Mouse (Mus musculus): ENCODE results near the gene Mmp19. TPM values are rescaled to one million over a fixed set of nuclear protein-coding genes. Genes with fewer than 3 reads are reported as not detected.

The Mmp19 gene
- total and polyA plus RNA-seq, 3 experiments = 2.8 to 4.4 (median 3.1) TPM

DNA sequence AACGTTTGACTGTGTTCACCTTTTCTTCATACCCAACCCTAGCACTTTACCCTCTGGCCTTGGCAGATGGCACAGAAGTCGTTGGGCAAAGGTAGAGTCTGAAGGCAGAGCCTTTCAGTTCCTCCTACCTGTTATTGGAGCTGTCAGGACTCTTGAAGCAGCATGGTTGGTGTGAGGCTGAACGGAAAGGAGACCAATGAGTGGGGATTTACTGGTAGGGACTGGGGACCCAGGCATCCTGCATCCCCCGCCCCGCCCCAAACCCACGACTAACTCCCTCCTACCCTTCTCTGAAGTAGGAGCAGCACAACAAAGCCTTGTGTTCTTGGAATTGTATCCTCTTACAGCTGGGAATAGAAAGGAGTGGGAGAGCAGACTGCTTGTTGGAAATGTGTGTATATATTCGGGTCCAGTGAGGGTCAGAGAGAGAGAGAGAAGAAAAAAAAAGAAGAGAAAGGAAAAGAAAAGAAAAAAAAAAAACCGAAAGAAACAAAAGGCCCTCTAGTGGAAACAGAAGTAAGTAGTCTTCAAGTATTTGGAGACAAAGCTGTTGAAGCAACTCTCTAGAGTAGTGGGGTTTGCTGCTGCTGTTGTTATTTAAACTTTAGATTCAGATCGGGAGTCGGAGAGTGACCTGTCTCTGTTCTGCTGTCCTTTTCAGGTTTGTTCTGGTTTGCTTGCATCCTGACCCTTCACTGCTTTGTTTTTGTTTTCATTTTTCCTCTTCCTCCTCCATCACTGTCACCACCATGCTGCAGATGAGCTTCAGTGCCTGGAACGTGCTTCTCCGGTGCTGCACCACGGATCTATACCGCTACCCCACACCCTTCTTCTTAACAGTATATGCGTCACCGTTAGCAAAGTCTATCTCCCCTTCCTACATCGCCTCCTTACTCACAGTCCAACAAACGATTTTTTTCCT, 45.8 kb upstream of the Mmp19 start, which contains the start of gene Dgka:
Gene Dgka (minus strand): TSS at position 176 of the 922 bp plus-strand sequence.
- intact Hi-C loops (cut with DNase I) = loop anchor here (5.0 to 10.0 kb wide), 2 partner anchors 77 to 1680 kb away; partner anchors contain the start of genes Cdk4, March9 and Ormdl2
- H3K4me1 ChIP-seq (ENCODE audit: control insufficient read depth, insufficient read depth, low read length) = peaks cover 5% of the 10 kb centered on the region
- H3K27me3 ChIP-seq (ENCODE audit: control insufficient read depth, insufficient read depth, low read length) = no peaks in the 10 kb centered on the region
- H3K79me2 ChIP-seq (replicated peaks; ENCODE audit: control insufficient read depth, insufficient read depth, low read length) = no peaks in the 10 kb centered on the region
- no peak for TF ChIP-seq POLR2A (IDR thresholded peaks at IDR 0.05; ENCODE audit: insufficient read depth, low read depth, low read length)
- peak; percentile 65 for TF ChIP-seq CTCF (IDR thresholded peaks at IDR 0.05)
- TF ChIP-seq EP300 (IDR thresholded peaks at IDR 0.05; ENCODE audit: insufficient read depth, low read depth, low read length) = no peak
- H3K27ac ChIP-seq = peak within 1 kb of the TSS; percentile 90
- H3K4me3 ChIP-seq = peak within 1 kb of the TSS; percentile 77
- H3K36me3 ChIP-seq (ENCODE audit: control insufficient read depth, insufficient read depth, low read length) = no peaks in the 10 kb centered on the region; the same call in 1 of the 2 replicates
- peak within 1 kb of the TSS; percentile 88 for H3K9ac ChIP-seq (ENCODE audit: low read depth, low read length)
- WGBS = 23% methylated on average over 18 of the region's 18 CpGs
- DNase-seq = peak; percentile 45

DNA sequence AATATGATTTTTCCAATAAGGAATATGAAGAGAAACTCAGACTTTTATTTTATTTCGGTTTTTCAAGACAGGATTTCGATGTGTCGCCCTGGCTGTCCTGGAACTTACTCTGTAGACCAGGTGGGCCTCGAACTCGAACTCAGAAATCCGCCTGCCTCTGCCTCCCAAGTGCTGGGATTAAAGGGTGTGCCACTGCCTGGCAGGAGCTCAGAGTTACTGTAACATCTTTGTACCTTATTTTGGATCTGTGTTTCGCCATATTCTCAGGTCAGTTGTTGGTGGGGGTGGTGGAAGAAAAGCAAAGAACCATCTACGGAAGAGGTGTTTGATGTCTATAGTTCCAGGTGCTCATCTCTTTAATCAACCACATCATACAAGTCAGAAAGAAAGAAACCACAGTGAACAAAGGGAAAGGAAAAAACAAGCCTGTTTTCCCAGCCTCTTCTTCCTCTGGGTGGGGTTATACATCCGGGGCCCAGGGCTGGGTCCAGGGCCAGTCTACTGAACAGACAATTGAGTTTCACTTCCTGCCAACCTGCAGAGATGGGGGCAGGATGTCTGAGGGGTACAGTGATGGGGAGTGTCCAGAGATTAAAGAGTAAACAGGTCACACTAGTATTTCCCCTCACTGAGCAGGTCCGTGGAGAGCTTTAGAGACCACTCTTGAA, 44.6 kb upstream of the Mmp19 start:
- WGBS = 81% methylated on average over 10 of the region's 10 CpGs

DNA sequence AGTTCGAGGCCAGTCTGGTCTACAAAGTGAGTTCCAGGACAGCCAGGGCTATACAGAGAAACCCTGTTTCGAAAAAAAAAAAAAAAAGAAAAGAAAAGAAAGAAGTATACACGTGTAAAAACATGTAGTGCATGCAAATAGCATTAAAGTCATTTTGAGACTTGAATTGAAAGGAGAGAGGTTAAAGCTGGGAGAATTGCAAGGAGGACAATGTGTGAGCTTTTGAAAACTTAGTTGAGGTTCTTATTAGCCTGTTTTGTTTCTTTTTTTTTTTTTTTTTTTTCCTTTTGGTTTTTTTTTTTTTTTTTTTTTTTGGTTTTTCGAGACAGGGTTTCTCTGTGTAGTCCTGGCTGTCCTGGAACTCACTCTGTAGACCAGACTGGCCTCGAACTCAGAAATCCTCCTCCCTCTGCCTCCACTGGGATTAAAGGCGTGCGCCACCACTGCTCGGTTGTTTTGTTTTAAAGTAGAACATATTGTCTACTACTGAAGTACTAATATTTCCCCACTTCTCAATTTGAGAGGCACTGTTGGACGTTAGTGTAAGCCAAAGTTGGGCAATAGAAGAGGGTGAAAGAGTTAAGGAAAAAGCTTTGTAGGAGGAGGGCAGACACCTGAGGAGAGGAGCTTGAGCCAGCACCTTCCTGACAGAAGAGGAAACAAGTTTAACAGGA, 43.6 kb upstream of the Mmp19 start:
- Histone ChIP-seq H3K4me3 (peak overlapping the region; percentile 83), H3K27me3 (ENCODE audit: control insufficient read depth, insufficient read depth, low read length) (no peaks in the 10 kb centered on the region), H3K4me1 (ENCODE audit: control insufficient read depth, insufficient read depth, low read length) (peaks cover 5% of the 10 kb centered on the region), H3K9ac (ENCODE audit: low read depth, low read length) (peak overlapping the region; percentile 61), H3K79me2 (replicated peaks; ENCODE audit: control insufficient read depth, insufficient read depth, low read length) (no peaks in the 10 kb centered on the region), H3K36me3 (ENCODE audit: control insufficient read depth, insufficient read depth, low read length) (no peaks in the 10 kb centered on the region; the same call in 1 of the 2 replicates), H3K27ac (peak overlapping the region; percentile 90)
- DNase-seq = no peak
- TF ChIP-seq EP300 (IDR thresholded peaks at IDR 0.05; ENCODE audit: insufficient read depth, low read depth, low read length) (no peak), CTCF (IDR thresholded peaks at IDR 0.05) (no peak), POLR2A (IDR thresholded peaks at IDR 0.05; ENCODE audit: insufficient read depth, low read depth, low read length) (no peak)
- intact Hi-C loops (cut with DNase I) = loop anchor here (5.0 to 10.0 kb wide), 2 partner anchors 75 to 1682 kb away; partner anchors contain the start of genes Cdk4, March9 and Ormdl2
- WGBS = 36% methylated on average over 9 of the region's 9 CpGs

More for the DNA sequence above, 44.6 kb upstream of the Mmp19 start:
- peak; percentile 31 to 68 for DNase-seq
- no peaks in the 10 kb centered on the region for H3K79me2 ChIP-seq (replicated peaks; ENCODE audit: control insufficient read depth, insufficient read depth, low read length)
- no peaks in the 10 kb centered on the region; the same call in 1 of the 2 replicates for H3K36me3 ChIP-seq (ENCODE audit: control insufficient read depth, insufficient read depth, low read length)
- no peaks in the 10 kb centered on the region for H3K27me3 ChIP-seq (ENCODE audit: control insufficient read depth, insufficient read depth, low read length)
- no peak overlapping the region for H3K4me3 ChIP-seq
- TF ChIP-seq CTCF (IDR thresholded peaks at IDR 0.05) (no peak), EP300 (IDR thresholded peaks at IDR 0.05; ENCODE audit: insufficient read depth, low read depth, low read length) (no peak), POLR2A (IDR thresholded peaks at IDR 0.05; ENCODE audit: insufficient read depth, low read depth, low read length) (no peak)
- peak overlapping the region; percentile 90 for H3K27ac ChIP-seq
- no peak overlapping the region for H3K9ac ChIP-seq (ENCODE audit: low read depth, low read length)
- intact Hi-C loops (cut with DNase I) = loop anchor here (5.0 to 10.0 kb wide), 2 partner anchors 76 to 1681 kb away; partner anchors contain the start of genes Cdk4, March9 and Ormdl2
- peaks cover 5% of the 10 kb centered on the region for H3K4me1 ChIP-seq (ENCODE audit: control insufficient read depth, insufficient read depth, low read length)

DNA sequence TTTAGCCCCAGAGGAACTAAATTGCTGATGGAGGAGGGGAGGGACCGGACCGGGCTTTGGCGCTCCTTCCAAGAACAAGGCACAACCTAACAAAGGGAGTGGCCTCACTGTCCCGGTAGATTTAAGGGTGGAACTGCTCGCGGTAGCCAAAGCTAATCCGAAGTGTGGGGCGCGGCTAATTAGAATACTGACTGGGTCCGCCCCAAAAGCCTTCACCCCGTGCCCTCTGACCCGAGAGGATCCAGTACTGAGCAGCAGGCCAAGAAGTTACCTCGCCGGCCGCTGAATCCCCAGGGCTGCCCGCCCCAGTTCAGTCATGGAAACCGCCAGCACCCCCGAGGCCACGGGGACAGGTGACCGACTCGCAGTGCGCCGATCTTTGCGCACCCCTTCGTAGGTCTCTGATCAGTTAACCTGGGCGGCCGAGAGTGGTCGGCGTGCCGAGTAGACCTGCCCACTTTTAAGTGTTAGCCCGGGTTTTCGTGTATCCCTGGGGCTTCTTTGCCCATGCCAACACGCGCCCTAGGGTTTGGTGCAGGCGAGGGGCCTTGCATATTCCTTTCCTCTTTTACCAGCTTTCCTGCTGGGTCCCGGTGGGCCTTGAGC, 43.0 kb upstream of the Mmp19 start, which contains the start of gene Pym1:
Gene Pym1 (plus strand): TSS at position 244 of the 606 bp plus-strand sequence.
- DNase-seq = peak; percentile 85 to 89
- WGBS = under 1% methylated on average over 36 of the region's 36 CpGs
- Histone ChIP-seq H3K4me3 (peak within 1 kb of the TSS; percentile 83), H3K79me2 (replicated peaks; ENCODE audit: control insufficient read depth, insufficient read depth, low read length) (peaks cover 2% of the 10 kb centered on the region; the same call in 1 of the 2 replicates), H3K36me3 (ENCODE audit: control insufficient read depth, insufficient read depth, low read length) (no peaks in the 10 kb centered on the region), H3K9ac (ENCODE audit: low read depth, low read length) (peak within 1 kb of the TSS; percentile 70), H3K4me1 (ENCODE audit: control insufficient read depth, insufficient read depth, low read length) (peaks cover 5% of the 10 kb centered on the region), H3K27me3 (ENCODE audit: control insufficient read depth, insufficient read depth, low read length) (no peaks in the 10 kb centered on the region), H3K27ac (peak within 1 kb of the TSS; percentile 90)
- TF ChIP-seq EP300 (IDR thresholded peaks at IDR 0.05; ENCODE audit: insufficient read depth, low read depth, low read length) (0 out of 2 replicates have a peak, but pooled peaks have one; percentile 54), POLR2A (IDR thresholded peaks at IDR 0.05; ENCODE audit: insufficient read depth, low read depth, low read length) (peak; percentile 76), CTCF (IDR thresholded peaks at IDR 0.05) (no peak)
- intact Hi-C loops (cut with DNase I) = loop anchor here (1.0 to 10.0 kb wide), 4 partner anchors 31 to 1683 kb away; partner anchors contain the start of genes Cdk4, March9 and Ormdl2

All from heart, adult 2 months (tissue).